Mouse (Mus musculus) layer of hippocampus, postnatal 14 days (tissue): ENCODE measurements around the gene Med27. TPM values are rescaled to one million over a fixed set of nuclear protein-coding genes. Genes with fewer than 3 reads are reported as not detected.

Experiments used
- DNase-seq, 2 experiments: peaks; one replicate each; pipeline ENCODE4 v3.0.0; 2021 to 2022; ENCODE audit warnings: low spot score in 2 of 2, mixed read lengths in 1 of 2
- long read RNA-seq, 2 experiments: library from polyadenylated mRNA; stranded (forward); transcript quantifications; one replicate each; pipeline ENCODE4 v2.0.0; 2021
- total RNA-seq, 2 experiments: library from RNA; stranded (reverse); gene quantifications; 2 replicates each; pipeline ENCODE4 v1.2.3; 2021

Gene Med27
- 10 to 100 TPM; 41.5 to 42.0 TPM for total RNA-seq
- long read RNA-seq, experiment 1, transcript Med27-201 (8 exons, 1,254 nt) = major isoform, 31 of 33 reads
- long read RNA-seq, experiment 1, partial matches to known transcripts = 0 of 33 reads
- long read RNA-seq, experiment 1, other reads (novel, unspliced or antisense) = 2 of 33 reads
- long read RNA-seq, experiment 2, transcript Med27-201 (8 exons, 1,254 nt) = major isoform, 47 of 52 reads
- long read RNA-seq, experiment 2, partial matches to known transcripts = 3 of 52 reads
- long read RNA-seq, experiment 2, other reads (novel, unspliced or antisense) = 1 of 52 reads

GRCm38 (mm10) chr2:29346629-29347271, at the start of gene Med27:
Gene Med27 (plus strand): TSS chr2:29346819.
- peak; percentile 92 to 97 for DNase-seq

GRCm38 (mm10) chr2:29309966-29310365, 36.7 kb upstream of the Med27 start:
- DNase-seq = no peak

GRCm38 (mm10) chr2:29312058-29312457, 34.6 kb upstream of the Med27 start:
- no peak for DNase-seq

GRCm38 (mm10) chr2:29317906-29318470, 28.6 kb upstream of the Med27 start:
- DNase-seq = no peak

- DNase-seq = no peak
Measured at GRCm38 (mm10) chr2:29318596-29318995, 28.0 kb upstream of the Med27 start.

GRCm38 (mm10) chr2:29320229-29320751, 26.3 kb upstream of the Med27 start:
- DNase-seq = peak in 1 of 2 experiments; percentile 34

GRCm38 (mm10) chr2:29320780-29321179, 25.8 kb upstream of the Med27 start:
- DNase-seq = peak; percentile 13 to 63

GRCm38 (mm10) chr2:29324456-29324855, 22.2 kb upstream of the Med27 start:
- DNase-seq = peak in 1 of 2 experiments; percentile 52

- no peak for DNase-seq
Measured at GRCm38 (mm10) chr2:29330471-29330870, 16.1 kb upstream of the Med27 start.

- DNase-seq = no peak
Measured at GRCm38 (mm10) chr2:29338396-29338795, 8.2 kb upstream of the Med27 start.

GRCm38 (mm10) chr2:29358696-29359375, 12.2 kb downstream of the Med27 start:
- peak in 1 of 2 experiments; percentile 18 for DNase-seq

- DNase-seq = no peak
Measured at GRCm38 (mm10) chr2:29360956-29361355, 14.3 kb downstream of the Med27 start.

GRCm38 (mm10) chr2:29365000-29365695, 18.5 kb downstream of the Med27 start:
- no peak for DNase-seq

- no peak for DNase-seq
Measured at GRCm38 (mm10) chr2:29368730-29369129, 22.1 kb downstream of the Med27 start.

GRCm38 (mm10) chr2:29372176-29372575, 25.6 kb downstream of the Med27 start:
- no peak for DNase-seq

GRCm38 (mm10) chr2:29381683-29382082, 35.1 kb downstream of the Med27 start:
- DNase-seq = no peak

GRCm38 (mm10) chr2:29382583-29382982, 36.0 kb downstream of the Med27 start:
- no peak for DNase-seq

GRCm38 (mm10) chr2:29383133-29383532, 36.5 kb downstream of the Med27 start:
- DNase-seq = no peak

GRCm38 (mm10) chr2:29385405-29385804, 38.8 kb downstream of the Med27 start:
- no peak for DNase-seq

GRCm38 (mm10) chr2:29387268-29387667, 40.6 kb downstream of the Med27 start:
- no peak for DNase-seq

GRCm38 (mm10) chr2:29388937-29389336, 42.3 kb downstream of the Med27 start:
- DNase-seq = peak in 1 of 2 experiments; percentile 57
